Mouse (Mus musculus) retina, postnatal 1 day (tissue): ENCODE results near the gene Tdrd6.
A peak's percentile ranks its signal among the peaks of the same experiment; 100 is the strongest.

Source experiments
- DNase-seq: peaks from one replicate; pipeline ENCODE4 v3.0.0-alpha.2; 2012

The Tdrd6 gene

DNA sequence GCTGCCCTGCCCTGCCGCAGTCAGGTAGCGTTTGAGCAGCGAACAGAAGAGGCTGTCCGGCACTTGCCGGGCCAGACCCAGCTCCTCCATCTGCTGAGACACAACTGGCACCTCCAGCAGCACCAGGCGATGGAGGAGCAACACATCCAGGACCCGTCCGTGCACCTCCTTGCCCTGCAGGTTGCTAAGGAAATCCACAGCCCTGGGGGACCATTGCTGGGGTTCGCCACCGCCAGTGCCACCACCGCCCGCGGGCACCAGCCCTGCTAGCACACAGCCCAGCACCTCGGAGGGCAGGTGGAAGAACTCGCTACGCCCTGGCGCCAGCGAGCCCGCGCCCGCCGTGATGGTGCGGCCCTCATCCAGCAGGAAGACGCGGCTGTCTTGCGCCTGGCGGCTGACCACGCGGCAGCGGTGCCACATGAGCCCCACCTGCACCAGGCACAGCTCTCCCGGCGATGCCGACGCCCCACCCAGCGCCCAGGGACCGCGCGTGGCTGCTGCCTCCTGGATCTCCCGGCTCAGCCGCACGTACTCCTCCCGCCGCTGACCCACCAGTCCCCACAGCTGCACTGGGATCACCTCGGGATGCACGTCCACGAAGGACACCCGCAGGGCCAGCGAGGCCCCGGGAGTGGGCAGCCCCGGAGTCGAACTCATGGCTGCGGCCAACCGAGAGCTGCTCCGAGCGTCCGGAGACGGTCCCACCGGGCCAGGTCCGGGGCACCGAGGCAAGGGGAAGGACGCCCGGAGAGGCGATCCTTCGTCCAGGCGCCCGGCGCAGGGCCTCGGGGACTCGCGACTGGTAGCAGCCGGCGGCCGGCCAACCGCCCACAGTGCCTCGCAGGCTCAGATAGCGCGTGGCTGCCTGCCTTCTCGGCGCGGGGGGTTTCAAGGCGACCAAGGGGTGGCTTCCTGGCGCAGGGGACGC is at the start of gene Tdrd6:
TSS of gene Tdrd6 (minus strand) at position 804 of the 931 bp plus-strand sequence.
- DNase-seq: peak; percentile 48

GRCm38 (mm10) chr17:43677317-43677716 is 47.2 kb upstream of the Tdrd6 start:
- DNase-seq: no peak

- DNase-seq: no peak
Observed at GRCm38 (mm10) chr17:43676241-43676640, 46.1 kb upstream of the Tdrd6 start.

DNA sequence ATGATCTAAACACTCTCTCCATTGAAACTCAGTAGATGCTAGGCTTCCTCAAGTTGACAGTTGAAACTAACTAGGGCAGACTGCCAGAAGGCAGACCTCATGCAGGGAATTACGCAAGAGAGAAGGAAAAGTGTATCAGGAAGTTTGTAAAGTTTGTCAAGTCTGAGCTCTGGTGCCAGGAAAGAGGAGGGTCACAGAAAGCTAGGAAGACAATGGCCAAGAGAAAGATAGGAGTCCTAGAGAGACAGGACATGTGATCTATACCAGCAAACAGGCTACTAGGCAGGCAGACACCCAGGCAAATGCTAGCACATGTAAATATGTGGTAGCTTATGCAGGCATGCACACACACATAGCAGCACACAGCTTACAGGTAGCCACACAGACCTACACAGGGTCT is 45.1 kb upstream of the Tdrd6 start:
- peak; percentile 30 for DNase-seq

DNA sequence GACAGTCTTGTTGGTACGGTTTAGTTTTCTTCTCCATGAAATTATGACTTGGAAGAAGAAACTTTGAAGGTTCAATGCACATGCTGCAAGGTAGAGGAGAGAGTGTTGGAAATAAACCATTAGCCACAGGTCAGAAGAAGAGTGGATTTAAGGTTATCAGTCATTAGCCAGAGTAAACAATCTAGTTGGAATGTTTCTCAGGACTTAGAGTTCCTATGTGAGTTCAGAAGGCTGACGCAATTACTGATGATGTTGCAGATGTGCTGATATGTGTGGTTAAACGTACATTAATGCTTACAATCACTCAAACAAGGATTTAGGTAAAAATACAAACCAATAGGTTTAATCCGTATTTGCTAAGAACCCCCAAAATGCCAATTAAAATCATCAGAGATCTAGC is 41.8 kb upstream of the Tdrd6 start:
- no peak for DNase-seq

GRCm38 (mm10) chr17:43669145-43669695 is 39.1 kb upstream of the Tdrd6 start:
- DNase-seq: peak; percentile 16

DNA sequence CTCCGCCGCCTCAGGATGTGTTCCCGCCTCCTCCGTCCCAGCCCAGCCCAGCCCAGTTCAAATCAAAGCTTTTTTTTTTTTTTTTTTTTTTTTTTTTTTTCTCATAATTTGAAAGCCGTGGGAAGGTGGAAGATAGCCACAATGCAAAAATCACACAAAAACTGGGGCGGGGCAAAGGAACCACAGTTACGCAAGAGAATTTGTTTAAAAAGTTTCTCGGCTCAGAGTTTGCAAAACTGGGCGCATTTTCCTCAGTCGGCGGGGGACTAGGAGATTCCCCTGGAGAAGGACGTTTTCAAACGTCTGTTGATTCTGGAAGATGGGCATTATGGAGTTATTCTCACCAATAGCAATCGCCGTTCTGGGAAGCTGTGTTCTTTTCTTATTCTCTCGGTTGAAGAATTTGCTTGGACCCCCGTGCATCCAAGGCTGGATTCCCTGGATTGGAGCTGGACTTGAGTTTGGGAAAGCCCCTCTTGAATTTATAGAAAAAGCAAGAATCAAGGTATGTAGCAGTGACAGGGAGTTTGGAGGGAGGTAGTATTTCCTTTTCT is 37.3 kb upstream of the Tdrd6 start, which contains the start of gene Cyp39a1:
TSS of gene Cyp39a1 (plus strand) at position 136 of the 554 bp plus-strand sequence.
- no peak for DNase-seq

DNA sequence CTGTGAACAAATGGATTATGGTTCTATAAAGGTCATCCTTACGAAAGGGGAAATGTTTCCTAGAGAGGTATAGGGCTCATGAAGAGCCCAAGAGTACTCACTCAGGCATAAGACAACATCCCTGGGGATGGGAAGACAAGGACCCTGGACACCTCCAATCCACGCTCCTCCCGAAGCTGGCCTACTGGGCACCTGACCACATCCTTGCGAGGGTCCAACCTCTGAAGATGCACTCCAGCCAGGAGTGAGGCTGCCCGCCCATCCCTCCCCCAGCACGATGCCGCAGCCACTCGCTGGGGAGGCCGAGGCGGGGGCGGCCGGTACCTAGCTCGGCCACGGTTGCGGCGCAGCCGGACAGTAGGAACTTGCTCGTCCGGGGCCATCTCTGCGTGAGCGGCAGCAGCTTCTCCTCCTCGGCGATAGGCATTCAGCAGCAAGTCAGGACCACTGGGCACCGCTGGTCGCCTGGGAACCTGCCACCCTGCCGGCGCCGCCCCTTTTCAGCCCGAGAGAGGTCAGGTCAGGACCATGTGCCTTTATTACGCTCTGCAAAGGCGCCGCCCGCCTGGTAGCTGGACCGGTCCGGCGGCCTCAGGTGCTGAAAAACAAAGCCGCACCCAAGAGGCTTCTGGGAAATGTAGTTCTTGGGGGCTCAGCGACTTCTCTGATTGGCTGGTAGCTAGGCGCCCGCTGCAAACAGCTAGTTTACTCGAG is 36.6 kb upstream of the Tdrd6 start, which contains the start of gene Slc25a27:
TSS of gene Slc25a27 (minus strand) at position 639 of the 714 bp plus-strand sequence.
- DNase-seq: peak; percentile 96

GRCm38 (mm10) chr17:43651314-43652046 is 21.4 kb upstream of the Tdrd6 start:
- no peak for DNase-seq

DNA sequence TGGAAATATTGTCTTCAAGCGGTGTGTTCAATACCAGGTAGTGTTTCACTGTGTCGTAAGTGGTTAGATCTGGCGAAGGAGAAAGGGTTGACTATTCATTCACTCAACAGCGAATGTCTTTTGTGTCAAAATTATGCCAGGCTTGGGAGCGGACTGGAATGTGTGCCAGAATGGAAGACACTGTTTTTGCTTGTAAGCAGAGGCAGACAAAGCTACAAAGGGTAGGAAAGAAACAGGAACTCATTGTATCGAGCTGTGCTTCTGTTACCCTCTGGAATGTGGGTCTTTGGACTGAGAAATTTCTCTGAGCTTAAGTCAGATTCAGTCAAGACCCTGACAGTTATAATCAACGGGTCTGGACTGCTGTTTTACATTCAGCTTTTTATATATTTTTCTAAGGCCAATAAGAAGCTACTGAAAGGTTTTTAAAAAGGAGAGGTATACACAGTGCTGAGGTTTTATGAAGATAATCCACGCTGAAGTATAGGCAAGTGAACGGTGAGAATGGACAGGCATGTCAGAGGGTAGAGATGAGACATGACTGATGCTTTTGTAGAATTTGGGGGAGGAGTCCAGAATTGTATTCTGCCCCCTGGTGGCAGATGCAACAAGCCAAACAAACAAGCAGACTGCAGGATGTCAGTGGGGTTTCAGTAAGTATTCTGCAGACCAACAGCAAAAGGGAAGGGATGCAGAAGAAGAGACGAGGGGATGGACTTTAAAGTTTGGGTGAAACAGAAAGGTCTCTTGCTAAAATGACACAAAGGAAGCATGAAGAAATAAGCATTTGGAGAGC is 19.7 kb upstream of the Tdrd6 start:
- peak; percentile 61 for DNase-seq

DNA sequence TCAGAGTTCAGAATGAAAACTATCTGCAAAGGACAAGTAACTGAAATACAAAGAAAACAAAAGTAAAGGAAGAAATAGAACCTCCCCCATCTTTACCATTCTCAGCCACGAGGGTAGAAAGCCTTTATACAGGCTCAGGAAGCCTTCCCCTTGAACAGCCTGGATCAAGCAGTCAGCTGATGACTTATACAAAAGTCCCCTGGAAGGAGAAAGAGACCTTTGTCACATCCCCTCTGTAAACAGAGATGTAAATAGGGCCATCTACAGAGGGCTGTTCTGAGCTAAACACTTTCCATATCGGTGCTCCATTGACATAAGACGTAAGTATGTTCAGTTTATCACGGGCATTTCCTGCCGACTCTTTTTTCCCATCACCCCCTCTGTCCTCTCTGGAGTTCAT is 16.8 kb upstream of the Tdrd6 start:
- DNase-seq: no peak

- no peak for DNase-seq
Observed at GRCm38 (mm10) chr17:43645136-43645535, 15.0 kb upstream of the Tdrd6 start.

GRCm38 (mm10) chr17:43644375-43644774 is 14.3 kb upstream of the Tdrd6 start:
- DNase-seq: no peak

- no peak for DNase-seq
Observed at GRCm38 (mm10) chr17:43643191-43643590, 13.1 kb upstream of the Tdrd6 start.

DNA sequence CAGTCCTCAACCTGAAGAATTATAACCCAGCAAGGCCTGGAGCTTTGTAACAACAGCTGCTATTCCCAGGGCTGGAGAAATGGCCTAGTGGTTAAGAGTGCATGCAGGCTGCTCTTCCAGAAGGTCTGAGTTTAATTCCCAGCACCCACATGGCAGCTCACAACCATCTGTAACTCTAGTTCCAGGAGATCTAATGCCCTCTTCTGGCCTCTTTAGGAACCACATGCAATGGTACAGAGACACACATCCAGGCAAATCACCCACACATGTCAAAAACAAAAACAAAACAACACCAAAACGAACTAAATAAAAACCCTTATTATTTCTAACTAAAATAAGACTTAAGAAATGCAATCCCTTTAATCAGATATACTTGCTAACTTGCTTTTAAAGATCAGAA is 10.7 kb upstream of the Tdrd6 start:
- DNase-seq: no peak

DNA sequence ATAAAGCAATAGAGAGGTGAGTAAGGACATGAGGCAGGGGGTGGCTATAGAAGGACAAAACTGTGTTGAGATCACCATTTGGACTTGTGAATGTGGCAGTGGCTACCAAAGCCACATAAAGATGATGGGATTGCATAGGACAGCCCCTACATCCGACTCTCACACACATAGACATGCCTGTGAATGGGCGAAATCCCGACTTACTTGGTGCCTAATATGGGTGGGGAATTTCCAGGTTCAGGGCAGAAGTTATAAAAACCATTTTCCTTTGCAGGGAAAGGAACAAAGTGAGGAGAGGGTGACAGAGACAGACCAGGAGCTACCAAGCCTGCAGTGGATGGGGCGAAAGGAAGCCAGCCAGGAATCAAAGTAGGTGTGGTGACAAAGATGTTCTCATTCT is 7.0 kb upstream of the Tdrd6 start:
- DNase-seq: no peak

- DNase-seq: no peak
Observed at GRCm38 (mm10) chr17:43630427-43630760, 295 bp upstream of the Tdrd6 start.

- DNase-seq: peak; percentile 15
Observed at GRCm38 (mm10) chr17:43629026-43629495, 1.0 kb downstream of the Tdrd6 start.

DNA sequence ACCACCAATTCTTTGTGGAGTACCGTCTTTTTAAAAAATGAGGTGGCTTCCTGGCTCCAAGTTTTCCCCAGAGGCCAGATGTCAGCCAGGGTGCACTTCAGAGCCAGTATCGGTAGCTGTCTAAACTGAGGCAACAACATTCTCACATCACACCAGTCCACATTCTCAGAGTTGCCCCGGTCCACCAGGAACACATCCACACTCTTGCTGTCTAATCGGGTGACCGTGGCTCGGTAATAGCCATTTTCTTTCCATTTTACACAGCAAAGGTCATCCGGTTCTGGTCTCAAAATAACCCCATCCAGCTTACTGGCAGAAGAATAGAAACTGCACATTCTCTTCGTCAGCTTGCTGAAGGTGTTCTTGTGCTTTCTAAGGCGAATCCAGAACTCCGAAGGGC is 1.9 kb downstream of the Tdrd6 start:
- no peak for DNase-seq

DNA sequence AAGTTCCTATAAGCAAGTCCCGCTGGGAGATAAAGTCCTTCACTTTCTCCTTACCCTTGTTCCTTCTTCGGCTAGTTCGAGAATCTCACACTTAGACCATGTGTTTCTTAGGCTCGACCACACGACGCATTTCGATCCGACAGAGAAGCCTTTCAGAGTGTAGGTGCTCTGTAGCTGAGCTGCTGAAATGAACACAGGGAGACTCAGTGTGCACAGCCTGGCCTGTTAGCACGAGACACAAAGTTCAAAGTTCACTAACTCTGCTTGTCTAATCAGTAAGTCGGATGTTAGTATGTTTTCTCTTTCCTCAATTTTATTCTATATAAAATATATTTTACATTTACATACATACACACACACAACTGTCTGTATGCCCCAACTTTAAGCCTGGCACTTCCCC is 8.0 kb downstream of the Tdrd6 start:
- DNase-seq: no peak

GRCm38 (mm10) chr17:43619156-43619555 is 10.9 kb downstream of the Tdrd6 start:
- no peak for DNase-seq

DNA sequence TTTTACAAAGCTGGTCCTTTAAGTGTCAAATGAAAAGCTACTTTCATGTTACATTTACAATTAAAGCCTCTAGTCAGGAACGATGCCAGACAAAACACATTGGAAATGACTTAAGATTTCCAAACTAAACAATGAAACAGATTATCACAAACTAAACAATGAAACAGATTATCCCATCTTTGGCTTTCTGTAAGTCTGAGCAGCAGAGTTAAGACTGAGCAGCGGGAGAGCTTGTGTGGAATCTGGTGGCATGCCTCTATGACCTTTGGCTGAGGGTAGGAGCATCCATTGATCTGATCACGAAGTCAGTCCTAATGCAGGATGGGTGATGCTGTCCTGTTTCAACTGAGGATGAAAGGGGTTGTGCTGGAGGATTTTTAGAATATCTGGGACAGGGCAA is 17.9 kb downstream of the Tdrd6 start:
- no peak for DNase-seq
